Mouse (Mus musculus) G1E-ER4 (cell line): ENCODE measurements around the gene Rasal2. TPM values are rescaled to one million over a fixed set of nuclear protein-coding genes. Genes with fewer than 3 reads are reported as not detected.

Experiments used
- GATA1 ChIP-seq: IDR thresholded peaks from one replicate; pipeline ENCODE4 v1.8.0; 2012; ENCODE audit warnings: low read length, inconsistent platforms
- polyA plus RNA-seq: library from polyadenylated mRNA; stranded (reverse); fragments of >175 nt; gene quantifications from 2 replicates; pipeline ENCODE4 v1.2.3, GENCODE M21; 2012

Rasal2 gene
- polyA plus RNA-seq, 1 experiment, result 0.29 TPM

DNA sequence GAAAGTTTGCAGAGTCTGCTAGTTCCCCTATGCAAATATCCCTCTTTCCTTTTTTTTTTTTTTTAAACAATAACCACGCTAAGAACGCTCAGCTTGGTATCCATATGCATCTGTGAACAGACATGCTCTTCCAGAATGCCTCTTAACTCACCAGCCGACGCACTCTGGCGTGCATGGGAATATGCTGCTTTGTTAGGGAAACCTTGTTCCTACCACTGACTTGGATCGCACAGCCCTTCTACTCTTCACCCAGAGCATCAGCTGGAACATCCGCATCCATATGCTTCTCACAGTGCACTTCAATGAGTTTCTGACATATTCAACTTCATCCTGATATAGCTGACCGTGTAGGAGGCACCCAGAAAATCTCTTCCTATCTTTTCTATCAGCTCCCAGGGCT, 243.1 kb downstream of the Rasal2 start:
- TF ChIP-seq GATA1, result no peak

DNA sequence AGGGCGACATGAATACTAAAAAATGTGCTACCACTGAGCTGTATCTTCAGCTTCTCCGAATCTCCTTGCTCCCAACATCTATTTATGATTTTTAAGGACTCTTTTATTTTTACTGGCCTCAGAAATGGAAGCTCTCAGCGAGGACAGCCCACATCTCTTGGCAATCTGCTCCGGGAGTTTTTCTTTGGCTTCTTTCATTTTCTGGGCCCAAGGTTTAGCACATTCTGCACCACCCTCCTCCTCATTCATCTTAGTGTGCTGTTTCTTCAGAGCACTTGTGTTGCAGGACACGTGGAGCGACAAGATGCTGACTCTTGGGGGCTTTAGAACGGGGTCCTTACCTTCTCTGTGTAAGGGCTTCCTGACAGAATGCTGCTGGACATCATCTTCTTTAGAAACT, 243.5 kb downstream of the Rasal2 start:
- TF ChIP-seq GATA1, result no peak

DNA sequence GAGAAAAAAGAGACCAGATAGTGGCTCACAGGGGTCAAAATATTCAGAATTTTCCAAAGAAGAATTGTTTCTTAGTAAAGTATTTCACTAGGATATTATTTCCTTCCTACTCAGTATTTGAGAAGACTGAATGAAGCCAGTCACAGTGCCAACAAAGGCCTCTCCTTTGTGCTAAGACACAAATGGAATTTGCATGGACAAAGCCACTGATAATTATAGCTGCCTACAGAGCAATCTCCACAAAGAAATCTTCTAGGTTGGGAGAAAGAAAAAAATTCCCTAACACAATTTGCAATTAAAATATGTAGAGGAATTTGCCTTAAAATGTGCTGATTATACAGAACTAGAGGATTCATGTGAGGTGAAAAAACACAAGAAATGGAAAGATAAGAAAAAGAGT, 258.6 kb downstream of the Rasal2 start:
- no peak for TF ChIP-seq GATA1

DNA sequence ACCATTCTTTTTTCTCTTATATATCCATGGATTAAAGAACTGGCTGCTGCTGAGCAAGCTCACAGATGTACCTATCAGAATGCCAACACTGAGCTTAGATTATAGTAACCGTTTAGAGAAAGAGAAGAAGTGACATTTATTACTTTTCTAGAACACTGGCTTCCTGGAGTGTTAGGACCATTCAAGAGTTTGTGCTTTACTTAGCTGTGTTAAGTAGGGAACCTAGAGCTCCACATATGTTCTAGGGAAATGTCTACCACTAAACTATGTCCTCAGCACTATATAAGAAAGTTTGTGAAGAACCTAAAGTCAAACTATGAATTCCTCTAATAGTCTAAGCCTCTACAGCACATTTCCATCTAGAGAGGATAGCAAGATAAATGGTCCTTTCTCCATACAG, 262.3 kb downstream of the Rasal2 start:
- no peak for TF ChIP-seq GATA1

DNA sequence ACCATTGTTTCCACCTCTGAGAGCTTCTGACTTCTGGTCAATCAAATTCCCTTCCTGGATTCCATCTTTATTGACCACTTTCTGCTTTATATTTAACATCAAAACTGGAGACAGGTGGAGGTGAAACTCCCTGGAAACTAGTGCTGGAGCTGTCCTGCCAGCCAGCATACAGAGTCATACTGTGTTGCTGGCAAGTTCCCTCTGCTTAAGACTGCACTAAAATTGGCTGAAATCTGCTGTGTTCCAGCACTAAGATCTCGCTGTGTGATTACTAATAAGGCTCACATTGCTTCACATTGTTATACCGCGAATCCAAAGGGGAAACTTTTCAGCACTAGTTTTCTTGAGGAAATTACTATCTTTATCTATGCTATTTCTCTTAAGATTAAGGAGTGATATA, 267.8 kb downstream of the Rasal2 start:
- TF ChIP-seq GATA1, result no peak

DNA sequence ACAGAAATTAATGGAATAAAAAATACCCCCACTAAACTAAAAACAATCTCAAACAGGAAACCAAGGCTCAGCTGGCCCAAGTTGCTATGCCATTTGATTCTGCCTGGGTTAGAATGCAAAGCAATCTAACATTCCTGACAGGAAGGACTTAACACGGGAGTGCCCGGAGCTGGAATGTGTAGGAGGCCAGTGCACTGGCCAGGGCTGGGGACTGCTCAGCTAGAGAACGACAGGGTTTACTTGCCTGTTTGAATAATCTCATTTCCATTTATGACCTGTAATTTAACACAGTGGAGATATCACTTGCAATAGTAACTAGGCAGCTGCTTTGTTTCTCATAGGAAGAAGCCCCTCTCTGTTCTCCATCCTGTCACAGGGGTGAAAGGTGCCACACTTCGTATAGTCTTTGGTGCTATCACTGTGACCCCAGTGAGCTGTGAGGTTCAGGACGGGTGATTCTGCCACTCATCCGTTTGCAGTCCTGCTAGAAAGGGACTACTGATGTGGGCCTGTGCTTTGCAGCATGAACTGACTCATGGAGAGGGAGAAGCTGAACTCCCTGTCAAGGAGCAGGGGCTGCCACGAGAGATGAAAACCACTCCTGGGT, 269.0 kb downstream of the Rasal2 start:
- TF ChIP-seq GATA1, result no peak

DNA sequence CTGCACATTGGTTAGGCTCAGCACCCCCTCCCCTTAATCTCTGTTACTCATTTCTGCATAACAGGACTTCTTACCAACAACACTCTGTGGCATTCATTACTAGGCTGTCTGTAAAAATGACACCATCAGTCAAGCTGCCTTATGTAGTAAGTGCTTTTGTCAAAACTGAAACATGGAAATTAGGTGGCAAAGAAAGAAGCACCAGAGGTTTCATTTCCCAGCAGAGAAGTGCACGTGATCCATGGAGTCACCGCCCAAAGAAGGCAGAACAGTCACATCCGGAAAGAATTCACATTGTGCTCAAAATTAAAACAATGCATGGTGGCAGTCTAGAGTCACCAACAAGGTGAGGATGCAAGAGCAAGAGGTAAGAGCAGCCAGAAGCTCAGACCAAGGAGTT, 271.4 kb downstream of the Rasal2 start:
- TF ChIP-seq GATA1, result no peak

DNA sequence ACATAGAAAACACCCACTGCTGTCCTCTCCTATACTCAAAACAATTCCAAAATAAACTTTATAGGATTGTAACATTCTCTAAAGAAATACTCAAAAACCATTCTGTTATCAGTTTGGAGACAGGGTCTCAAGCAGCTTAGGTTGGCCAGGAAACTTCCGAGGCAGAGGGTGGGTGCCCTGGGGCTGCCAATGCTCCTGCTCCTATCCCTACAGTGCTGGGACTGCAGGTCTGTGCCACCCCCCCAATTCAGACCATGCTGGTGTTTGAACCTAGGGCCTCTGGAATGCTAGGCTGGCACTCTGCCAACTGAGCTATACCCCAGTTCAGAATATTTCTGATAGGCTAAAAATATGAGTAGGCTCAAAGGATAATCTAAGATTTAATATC, 274.5 kb downstream of the Rasal2 start:
- no peak for TF ChIP-seq GATA1

DNA sequence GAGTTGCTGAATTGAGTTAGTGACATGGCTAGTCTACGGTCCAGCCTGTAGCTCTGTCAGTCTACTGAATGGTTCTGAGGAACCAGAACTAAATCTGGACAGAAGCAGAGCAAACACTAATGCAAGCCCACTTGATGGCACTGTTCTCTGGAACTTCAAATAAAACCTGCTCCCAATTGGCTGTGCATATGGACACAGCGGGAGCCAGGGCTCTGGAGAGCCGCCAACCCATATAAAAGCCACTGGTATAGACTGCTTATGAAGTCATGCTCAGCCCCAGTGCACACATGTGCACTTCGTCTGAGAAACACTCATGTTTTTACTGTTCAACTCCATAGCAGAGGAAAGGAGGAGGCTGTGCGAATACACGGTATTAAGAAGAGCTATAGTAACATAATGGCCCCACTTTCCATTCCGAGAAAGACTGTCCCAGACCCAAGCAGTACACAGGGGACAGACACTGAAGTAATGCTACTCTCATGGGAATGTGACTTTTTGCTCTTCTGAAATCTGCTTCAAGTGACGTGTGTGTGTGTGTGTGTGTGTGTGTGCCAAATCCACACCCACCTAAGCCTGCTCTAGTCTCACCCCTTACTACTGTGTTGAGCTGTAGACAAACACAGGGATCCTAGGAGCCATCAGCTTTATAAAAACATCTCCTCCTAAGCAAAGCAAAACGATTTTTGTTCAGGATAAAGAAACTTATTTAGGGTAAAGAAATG, 275.1 kb downstream of the Rasal2 start:
- TF ChIP-seq GATA1, result no peak

DNA sequence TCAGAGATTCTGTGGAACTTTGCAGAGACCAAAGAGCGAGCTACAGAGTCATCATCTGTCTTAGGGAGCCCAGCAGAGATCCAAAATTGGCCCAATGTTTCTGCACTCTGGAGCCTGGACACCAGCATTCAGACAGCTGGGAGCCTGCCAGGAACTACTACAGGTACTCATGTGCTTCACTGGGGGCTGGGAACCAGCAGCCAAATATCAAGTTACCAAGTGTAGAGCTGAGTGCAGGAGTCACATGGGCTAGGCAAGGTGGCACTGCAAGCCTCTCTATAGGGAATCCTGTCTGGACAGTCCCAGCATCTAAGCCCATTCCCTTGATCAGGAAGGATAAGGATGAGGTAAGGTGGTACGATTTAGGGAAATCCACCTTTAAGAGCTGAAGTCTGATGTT, 284.2 kb downstream of the Rasal2 start:
- no peak for TF ChIP-seq GATA1

DNA sequence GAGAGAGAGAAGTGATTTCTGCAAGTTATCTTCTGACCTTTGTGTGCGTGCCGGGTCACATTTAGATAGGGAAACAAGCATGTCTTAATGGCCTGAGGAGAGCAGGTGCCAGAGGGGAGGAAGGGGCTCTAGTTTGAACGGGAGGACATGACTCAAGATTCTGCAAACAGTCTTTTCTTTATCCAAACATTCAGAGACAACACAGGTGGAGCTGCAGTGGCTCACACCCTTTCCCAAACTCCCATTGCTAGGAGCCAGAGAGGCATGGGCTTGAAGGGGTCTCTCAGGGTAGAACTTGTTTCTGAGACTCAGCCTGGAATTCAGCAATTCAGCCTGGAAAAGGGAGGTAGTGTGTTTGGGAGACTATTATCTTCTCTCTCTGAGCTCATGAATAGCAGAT, 288.6 kb downstream of the Rasal2 start:
- no peak for TF ChIP-seq GATA1

DNA sequence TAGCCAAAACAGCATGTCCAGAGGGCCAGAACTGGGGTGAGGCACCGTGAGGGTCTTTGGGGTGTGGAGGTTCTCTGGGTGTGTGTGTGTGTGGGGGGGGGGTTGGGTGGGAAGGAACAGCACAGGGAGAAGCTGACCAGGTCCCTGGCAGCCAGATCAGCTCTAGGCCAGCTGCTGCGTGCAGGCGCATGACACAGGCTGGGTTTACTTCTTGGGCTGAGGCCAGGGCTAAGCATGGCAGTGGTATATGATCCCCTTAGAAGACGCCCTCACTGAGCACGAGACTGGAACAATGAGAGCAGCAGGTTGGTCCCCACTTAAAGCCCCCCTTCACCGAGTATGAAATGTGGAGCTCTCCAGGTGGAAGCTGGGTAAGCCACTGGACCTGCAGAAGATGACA, 293.2 kb downstream of the Rasal2 start:
- TF ChIP-seq GATA1, result no peak

DNA sequence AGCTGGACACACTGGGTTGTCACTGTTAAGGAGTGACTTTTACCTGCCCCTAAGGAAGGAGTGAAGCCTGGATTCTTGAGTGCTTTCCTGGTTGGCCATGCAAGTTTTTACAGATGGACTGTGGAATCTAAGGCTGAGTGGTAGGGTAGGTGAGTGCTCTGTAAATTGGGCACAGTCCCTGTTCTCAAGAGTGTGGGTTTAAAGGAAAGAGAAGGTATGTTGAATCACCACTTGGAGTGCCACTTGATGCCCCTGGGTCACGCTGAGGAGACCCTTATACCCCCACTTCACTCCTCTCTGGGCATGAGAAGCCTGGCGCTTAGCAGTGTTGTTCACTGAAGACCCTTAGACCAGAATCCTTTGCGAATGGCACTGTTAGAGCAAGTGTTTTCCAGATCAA, 295.0 kb downstream of the Rasal2 start:
- no peak for TF ChIP-seq GATA1

DNA sequence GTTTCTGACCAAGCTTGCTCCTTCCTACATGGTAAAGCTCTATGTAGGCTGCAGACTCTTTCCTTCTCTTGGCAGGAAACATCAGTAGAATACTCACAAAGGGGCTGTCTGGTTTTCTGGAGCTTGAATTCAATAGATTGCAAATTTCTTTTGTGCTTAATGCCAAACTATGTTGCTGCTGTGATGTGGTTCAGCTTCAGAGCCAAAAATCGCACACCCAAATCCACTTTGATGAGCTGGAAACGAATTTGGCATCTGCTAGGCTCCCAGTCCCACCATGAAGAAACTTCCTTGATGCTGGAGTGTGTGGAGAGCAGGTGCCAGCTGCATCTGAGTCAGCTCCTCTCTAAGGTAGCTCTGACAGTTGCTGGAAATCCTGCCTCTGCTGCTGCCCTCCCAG, 297.9 kb downstream of the Rasal2 start:
- TF ChIP-seq GATA1, result no peak

DNA sequence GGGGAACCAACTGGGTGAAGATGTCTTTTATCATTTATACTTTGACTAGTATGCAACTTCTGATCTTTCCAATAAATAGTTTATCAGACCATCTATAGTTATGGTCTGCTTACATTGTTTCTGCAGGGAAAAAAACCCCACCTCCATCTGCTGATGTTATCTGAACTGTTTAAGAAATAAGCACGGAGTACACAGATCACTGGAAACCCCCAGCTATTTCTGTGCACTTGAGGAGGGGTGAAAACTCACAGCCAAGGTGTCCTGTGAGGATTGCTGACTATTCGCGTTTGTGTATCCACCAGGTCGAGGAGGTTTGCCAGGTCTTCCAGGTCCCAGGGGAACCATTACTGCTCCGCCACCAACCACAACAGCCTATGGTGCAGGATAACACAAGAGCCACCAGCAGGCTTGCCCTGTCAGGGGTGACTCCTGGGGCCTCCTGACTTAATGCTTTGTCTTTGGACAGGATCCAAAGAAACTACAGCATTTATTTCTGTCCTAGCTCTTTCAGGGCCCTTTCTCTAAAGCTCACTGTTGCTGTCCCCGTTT, 302.0 kb downstream of the Rasal2 start:
- no peak for TF ChIP-seq GATA1

DNA sequence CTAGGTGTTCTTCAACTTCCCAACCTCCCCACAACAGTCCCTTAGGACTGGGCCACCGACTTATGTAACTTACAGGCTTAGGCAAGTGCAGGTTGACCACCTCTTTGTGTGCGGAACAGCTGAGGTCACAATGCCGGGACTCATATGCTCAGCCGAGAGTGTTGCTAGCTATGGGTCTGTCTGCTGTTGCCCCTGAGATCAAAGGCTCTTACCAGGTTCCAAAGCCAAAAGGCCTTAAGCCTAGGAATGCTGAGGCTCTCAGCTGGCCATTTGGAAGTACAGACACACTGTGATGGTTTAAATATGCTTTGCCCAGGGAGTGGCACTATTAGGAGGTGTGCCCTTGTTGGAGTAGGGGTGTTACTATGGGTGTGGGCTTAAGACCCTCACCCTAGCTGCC, 303.8 kb downstream of the Rasal2 start, which contains the start of gene Tex35:
Gene Tex35 (minus strand): TSS at position 101 of the 400 bp plus-strand sequence.
- no peak for TF ChIP-seq GATA1
